Mouse (Mus musculus) kidney, adult 2 months (tissue): Measurements from ENCODE around the gene Gprc6a.

Source experiments
- CTCF ChIP-seq: fragments of 200-500 bp; conservative IDR thresholded peaks from 2 replicates; pipeline ENCODE4 v1.5.1; 2011; ENCODE audit warnings: low read depth, mild to moderate bottlenecking, control low read depth, low read length, moderate library complexity, mixed read lengths; ENCODE audit not compliant: insufficient read depth, insufficient read length
- POLR2A ChIP-seq: fragments of 200-500 bp; IDR thresholded peaks from one replicate; pipeline ENCODE4 v1.6.1; 2011; ENCODE audit warnings: low read depth, low read length, control low read depth

DNA sequence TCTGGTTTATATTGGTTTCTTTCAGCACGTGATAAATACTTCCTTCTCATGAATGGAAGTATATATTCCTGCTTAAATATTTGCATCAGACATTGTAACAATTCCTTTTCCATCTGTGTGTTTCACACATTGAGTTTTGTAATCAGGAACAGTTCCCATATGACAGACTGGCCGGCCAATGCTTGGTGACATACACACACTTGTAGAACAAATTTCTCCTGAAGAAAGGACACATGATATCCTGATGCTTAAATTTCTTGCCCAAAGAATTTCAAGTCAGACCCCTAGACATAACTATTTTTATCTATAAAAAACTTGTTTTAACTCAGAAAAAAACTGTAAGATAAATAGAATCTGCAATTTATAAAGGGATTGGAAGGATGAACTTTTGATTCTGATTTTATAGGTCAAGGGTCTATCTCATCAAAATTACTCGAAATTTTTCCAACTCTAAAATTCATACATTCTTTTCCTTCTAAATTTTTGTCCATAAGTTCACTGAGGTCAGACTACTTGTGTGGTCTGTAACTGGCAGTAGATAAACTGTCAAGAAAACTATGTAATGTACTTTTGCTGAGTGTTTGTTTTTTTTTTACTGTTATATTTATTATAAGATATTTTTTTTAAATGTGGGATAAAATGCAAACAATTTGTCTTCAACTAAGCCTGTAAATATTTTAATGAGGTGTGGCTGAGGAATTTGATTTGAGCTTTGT is 18.4 kb upstream of the Gprc6a start:
- TF ChIP-seq POLR2A (no peak), CTCF (no peak)
